Mouse (Mus musculus) adrenal gland, postnatal 4 days (tissue): ENCODE measurements at regions not wholly inside any gene's neighbourhood (a gene's known extent, or its start where the extent isn't known, plus 50 kb on each side); places are given as distances from the start of the nearest gene placed in this dataset.

Experiments
- DNase-seq, 2 experiments: peaks; one replicate each; pipeline ENCODE4 v3.0.0; 2021 to 2022; ENCODE audit warnings: low spot score in 2 of 2, mixed read lengths in 2 of 2

DNA sequence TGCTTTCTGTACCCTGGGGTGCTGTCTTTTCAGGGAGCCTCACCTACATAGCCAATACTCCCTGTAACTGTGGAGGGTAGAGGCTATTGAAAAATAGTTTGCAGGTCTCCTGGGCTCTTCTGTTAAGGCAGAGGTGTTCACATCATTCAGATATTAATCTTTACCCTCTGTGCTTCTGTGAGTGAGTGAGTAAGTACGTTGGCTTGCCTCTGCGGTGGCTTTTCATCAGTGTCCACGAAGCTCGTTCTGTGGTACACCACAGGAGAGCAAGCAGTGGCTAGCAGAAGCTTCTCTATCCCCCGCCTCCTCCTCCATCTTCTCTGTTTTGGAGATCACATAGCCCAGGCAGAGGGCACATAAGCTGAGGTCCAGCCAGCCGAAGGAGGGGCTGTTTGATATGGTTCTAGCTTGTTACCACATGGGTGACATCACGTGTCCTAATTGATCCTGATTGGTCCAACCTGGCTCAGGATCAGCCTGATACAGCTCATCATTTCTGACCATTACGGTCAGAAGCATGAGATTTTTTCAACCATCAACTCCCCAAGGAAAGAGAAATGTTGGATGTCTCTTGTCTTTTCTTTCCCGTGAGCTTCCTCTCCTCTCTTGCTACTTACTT is 680.6 kb upstream of the Car8 start:
- no peak for DNase-seq
